Mouse (Mus musculus): ENCODE measurements around the gene Ppip5k1. TPM values are rescaled to one million over a fixed set of nuclear protein-coding genes. Genes with fewer than 3 reads are reported as not detected.

Gene Ppip5k1
- polyA plus RNA-seq, 1 experiment from 2014 or later, result 6.9 TPM

DNA sequence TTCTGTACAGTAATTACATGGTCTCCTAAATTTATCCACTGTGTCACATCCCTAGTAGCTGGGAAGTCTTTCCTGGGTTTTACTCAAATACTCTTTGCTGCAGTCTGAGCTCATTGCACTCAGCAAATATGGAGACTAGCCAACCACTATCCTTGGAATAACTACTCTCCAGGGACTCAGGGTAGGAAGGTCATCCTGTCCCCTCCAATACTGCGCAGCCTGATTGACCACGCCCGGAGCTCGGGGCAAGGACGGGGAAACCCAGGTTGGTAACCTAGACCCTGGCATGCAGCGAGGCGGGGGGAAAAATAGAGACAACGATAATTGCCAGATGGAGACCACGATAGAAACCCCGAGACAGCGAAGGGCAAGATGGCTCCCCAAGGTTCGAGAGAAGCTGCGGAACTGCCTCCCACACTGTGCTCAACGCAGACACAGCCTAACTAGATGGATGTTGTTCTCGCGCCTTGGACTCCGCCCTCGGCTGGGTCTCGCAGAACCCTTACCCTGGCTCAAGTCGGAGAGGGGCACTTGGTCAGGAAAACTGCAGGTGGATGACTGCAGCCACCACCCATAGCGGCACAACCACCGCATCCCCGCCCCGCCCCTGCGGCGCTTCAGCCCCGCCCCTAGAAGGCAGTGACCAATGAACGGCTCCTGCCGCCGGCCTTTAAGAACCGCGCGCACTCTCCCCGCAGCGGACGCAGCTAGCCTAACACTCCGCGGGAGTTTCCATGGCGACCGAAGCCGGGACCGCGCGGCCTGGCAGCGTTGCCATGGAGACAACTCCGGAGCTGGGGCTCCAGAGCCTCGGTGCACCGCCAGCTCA is 66.1 kb downstream of the Ppip5k1 start, which contains the start of gene Map1a:
TSS of gene Map1a (plus strand) at position 700 of the 829 bp plus-strand sequence.
- H3K27ac ChIP-seq (replicated peaks; ENCODE audit: low read depth, low read length), result no peak within 1 kb of the TSS
- H3K4me2 ChIP-seq (ENCODE audit: low read depth, low read length), result peak within 1 kb of the TSS; percentile 58
- peak; percentile 98 for DNase-seq (ENCODE audit: low spot score)
- WGBS, result 1% methylated on average over 48 of the region's 48 CpGs
- H3K9me3 ChIP-seq (replicated peaks; ENCODE audit: control insufficient read depth, low read length), result no peaks in the 10 kb centered on the region
- H3K9ac ChIP-seq (replicated peaks; ENCODE audit: low read length), result peak within 1 kb of the TSS; percentile 3; the same call in 1 of the 2 replicates
- no peaks in the 10 kb centered on the region for H3K27me3 ChIP-seq (ENCODE audit: control insufficient read depth, insufficient read depth, low read length)
- no peaks in the 10 kb centered on the region for H3K4me1 ChIP-seq (ENCODE audit: control insufficient read depth, insufficient read depth, low read length)
- ATAC-seq (replicated peaks; ENCODE audit: insufficient number of reproducible peaks, low FRiP score, low TSS enrichment, low read depth), result peak; percentile 97
- H3K4me3 ChIP-seq (ENCODE audit: low read depth, low read length), result peak within 1 kb of the TSS; percentile 48
- H3K36me3 ChIP-seq (replicated peaks; ENCODE audit: control insufficient read depth, insufficient read depth, low read depth, low read length), result no peaks in the 10 kb centered on the region

DNA sequence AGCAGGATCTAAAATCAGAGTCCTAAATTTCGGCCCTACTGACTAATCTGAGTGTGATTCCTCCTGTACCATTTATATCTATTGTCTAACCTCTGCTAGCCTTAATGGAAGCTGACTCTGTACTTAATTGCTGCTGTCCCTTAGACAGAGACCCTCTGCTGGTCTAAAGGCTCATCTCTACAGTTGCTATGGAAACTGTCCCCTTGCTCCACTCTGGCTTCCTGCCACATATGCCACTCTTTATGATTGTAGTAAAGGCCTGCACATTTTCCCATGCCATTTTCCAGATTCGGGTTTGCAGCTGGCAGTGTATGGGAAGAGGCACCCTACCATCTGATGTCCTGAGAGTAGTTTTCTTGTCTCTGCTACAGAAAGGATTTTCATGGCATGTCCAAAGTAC is 67.3 kb downstream of the Ppip5k1 start:
- Histone ChIP-seq H3K4me1 (ENCODE audit: control insufficient read depth, insufficient read depth, low read length) (no peaks in the 10 kb centered on the region), H3K27ac (replicated peaks; ENCODE audit: low read depth, low read length) (no peak overlapping the region), H3K27me3 (ENCODE audit: control insufficient read depth, insufficient read depth, low read length) (no peaks in the 10 kb centered on the region), H3K36me3 (replicated peaks; ENCODE audit: control insufficient read depth, insufficient read depth, low read depth, low read length) (no peaks in the 10 kb centered on the region), H3K4me3 (ENCODE audit: low read depth, low read length) (no peak overlapping the region), H3K4me2 (ENCODE audit: low read depth, low read length) (no peak overlapping the region), H3K9me3 (replicated peaks; ENCODE audit: control insufficient read depth, low read length) (no peaks in the 10 kb centered on the region), H3K9ac (replicated peaks; ENCODE audit: low read length) (no peak overlapping the region)
- no peak for DNase-seq (ENCODE audit: low spot score)
- ATAC-seq (replicated peaks; ENCODE audit: insufficient number of reproducible peaks, low FRiP score, low TSS enrichment, low read depth), result no peak
- 67% methylated on average over 2 of the region's 2 CpGs for WGBS

DNA sequence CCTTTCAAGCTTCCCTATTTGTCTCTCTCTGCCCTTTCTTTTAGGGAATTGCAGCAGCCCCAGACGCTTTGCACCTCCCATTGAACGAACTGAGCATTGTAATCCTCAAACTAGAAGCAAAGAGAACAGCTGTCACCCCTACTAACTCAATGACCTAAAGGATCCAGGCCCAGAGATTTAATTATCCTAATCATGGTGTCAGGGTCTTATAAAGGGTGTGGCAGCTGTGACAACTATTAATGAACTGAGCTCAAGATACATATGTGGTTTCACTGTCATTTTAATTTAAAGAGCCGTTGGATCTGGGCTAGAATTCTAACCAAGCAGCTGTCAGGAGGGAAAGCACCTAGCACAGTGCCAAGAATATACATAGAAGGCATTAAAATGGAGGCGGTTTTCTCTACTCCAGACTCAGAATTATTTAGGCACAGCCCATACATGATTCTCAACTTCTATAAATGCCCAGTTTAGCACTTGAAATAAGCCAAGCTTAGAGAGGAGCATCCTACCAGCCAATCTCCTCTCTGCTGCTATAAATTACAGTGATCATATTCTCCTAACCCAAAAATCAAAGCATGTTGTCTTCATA is 83.2 kb downstream of the Ppip5k1 start:
- Histone ChIP-seq H3K27me3 (ENCODE audit: control insufficient read depth, insufficient read depth, low read length) (no peaks in the 10 kb centered on the region), H3K4me3 (ENCODE audit: low read depth, low read length) (no peak overlapping the region; the same call in 1 of the 2 replicates), H3K36me3 (replicated peaks; ENCODE audit: control insufficient read depth, insufficient read depth, low read depth, low read length) (peaks cover 6% of the 10 kb centered on the region; the same call in 1 of the 2 replicates), H3K27ac (replicated peaks; ENCODE audit: low read depth, low read length) (no peak overlapping the region), H3K9ac (replicated peaks; ENCODE audit: low read length) (no peak overlapping the region), H3K4me2 (ENCODE audit: low read depth, low read length) (peak overlapping the region; percentile 52), H3K4me1 (ENCODE audit: control insufficient read depth, insufficient read depth, low read length) (no peaks in the 10 kb centered on the region), H3K9me3 (replicated peaks; ENCODE audit: control insufficient read depth, low read length) (no peaks in the 10 kb centered on the region)
- ATAC-seq (replicated peaks; ENCODE audit: insufficient number of reproducible peaks, low FRiP score, low TSS enrichment, low read depth), result no peak
- 27% methylated on average over 4 of the region's 4 CpGs for WGBS
- no peak for DNase-seq (ENCODE audit: low spot score)

DNA sequence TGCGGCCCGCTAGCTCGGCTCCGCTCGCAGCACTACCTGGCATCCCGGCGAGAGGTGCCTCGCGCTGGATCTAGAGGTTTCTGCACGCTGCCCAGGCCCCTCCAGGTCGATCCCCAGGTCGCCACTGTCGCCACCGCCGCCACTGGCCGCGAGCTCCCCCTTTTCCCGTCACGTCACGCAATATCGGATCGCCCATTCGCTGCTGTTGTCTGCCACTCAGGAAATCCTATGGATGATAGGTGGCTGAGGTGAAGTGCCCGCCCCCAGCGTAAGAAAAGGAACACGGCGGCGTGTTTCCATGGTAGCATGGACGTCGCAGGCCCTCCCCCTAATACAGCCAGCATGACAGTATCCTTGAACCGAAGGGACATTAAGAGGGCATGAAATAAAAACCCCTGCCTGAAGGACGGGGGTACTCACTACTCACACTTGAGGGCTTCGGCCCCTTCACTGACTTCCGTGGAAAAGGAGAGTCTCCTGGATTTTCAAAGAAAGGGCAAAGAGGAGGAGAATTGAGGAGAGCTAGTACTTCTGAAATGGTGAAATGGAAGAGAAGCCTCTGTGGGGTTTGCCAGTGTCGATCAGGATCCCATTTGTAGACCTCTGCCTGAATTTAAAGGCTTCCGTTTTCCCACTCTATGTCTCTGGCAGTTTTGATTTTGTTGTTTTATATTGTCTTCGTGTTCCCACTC is 83.8 kb downstream of the Ppip5k1 start, which contains the start of gene Trp53bp1:
TSS of gene Trp53bp1 (minus strand) at position 172 of the 692 bp plus-strand sequence.
- Histone ChIP-seq H3K4me2 (ENCODE audit: low read depth, low read length) (peak within 1 kb of the TSS; percentile 52), H3K27ac (replicated peaks; ENCODE audit: low read depth, low read length) (peak within 1 kb of the TSS; percentile 91), H3K9ac (replicated peaks; ENCODE audit: low read length) (peak within 1 kb of the TSS; percentile 92), H3K9me3 (replicated peaks; ENCODE audit: control insufficient read depth, low read length) (no peaks in the 10 kb centered on the region), H3K4me3 (ENCODE audit: low read depth, low read length) (peak within 1 kb of the TSS; percentile 95), H3K36me3 (replicated peaks; ENCODE audit: control insufficient read depth, insufficient read depth, low read depth, low read length) (peaks cover 6% of the 10 kb centered on the region; the same call in 1 of the 2 replicates), H3K4me1 (ENCODE audit: control insufficient read depth, insufficient read depth, low read length) (no peaks in the 10 kb centered on the region), H3K27me3 (ENCODE audit: control insufficient read depth, insufficient read depth, low read length) (no peaks in the 10 kb centered on the region)
- ATAC-seq (replicated peaks; ENCODE audit: insufficient number of reproducible peaks, low FRiP score, low TSS enrichment, low read depth) (peak; percentile 98), DNase-seq (ENCODE audit: low spot score) (peak; percentile 96)
- WGBS, result under 1% methylated on average over 37 of the region's 37 CpGs

DNA sequence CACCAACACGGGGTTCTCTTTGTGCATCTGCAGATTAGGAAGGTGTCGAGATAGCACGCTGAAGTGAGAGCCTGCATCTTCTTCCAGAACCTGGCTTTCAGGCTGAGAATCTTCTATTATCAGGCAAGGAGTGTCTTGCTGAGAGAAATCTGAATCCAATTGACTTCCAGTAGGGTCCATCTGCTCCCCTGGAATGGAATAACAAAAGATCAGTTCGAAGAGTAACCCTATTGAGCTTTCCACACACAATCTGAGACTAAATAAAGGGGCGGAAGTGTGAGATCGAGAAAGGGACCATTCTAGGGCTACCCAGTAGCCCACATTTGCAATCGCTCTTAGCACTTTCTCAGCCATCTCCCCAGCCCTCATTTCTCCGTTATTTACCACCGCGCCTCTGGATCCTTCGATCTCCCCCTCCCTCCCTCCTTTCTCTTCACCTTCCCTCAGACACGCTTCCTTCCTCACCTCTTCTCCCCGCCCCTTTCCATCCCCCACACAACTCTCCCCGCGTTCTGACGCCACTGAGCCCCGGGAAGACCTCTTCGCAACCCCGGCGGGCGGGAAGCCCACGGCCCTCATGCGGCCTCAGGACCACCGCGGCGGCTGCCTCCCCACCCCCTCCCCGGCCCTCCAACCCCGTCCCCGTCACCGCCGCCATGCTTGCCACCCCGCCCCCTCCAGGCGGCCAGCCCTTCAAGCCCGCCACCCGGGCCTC is 84.5 kb downstream of the Ppip5k1 start:
- H3K36me3 ChIP-seq (replicated peaks; ENCODE audit: control insufficient read depth, insufficient read depth, low read depth, low read length), result peaks cover 6% of the 10 kb centered on the region; the same call in 1 of the 2 replicates
- DNase-seq (ENCODE audit: low spot score) (peak; percentile 67), ATAC-seq (replicated peaks; ENCODE audit: insufficient number of reproducible peaks, low FRiP score, low TSS enrichment, low read depth) (peak; percentile 86)
- under 1% methylated on average over 35 of the region's 35 CpGs for WGBS
- peak overlapping the region; percentile 49 for H3K4me2 ChIP-seq (ENCODE audit: low read depth, low read length)
- peak overlapping the region; percentile 95 for H3K4me3 ChIP-seq (ENCODE audit: low read depth, low read length)
- peak overlapping the region; percentile 91 for H3K27ac ChIP-seq (replicated peaks; ENCODE audit: low read depth, low read length)
- no peaks in the 10 kb centered on the region for H3K4me1 ChIP-seq (ENCODE audit: control insufficient read depth, insufficient read depth, low read length)
- H3K9ac ChIP-seq (replicated peaks; ENCODE audit: low read length), result peak overlapping the region; percentile 92
- H3K27me3 ChIP-seq (ENCODE audit: control insufficient read depth, insufficient read depth, low read length), result no peaks in the 10 kb centered on the region
- H3K9me3 ChIP-seq (replicated peaks; ENCODE audit: control insufficient read depth, low read length), result no peaks in the 10 kb centered on the region

DNA sequence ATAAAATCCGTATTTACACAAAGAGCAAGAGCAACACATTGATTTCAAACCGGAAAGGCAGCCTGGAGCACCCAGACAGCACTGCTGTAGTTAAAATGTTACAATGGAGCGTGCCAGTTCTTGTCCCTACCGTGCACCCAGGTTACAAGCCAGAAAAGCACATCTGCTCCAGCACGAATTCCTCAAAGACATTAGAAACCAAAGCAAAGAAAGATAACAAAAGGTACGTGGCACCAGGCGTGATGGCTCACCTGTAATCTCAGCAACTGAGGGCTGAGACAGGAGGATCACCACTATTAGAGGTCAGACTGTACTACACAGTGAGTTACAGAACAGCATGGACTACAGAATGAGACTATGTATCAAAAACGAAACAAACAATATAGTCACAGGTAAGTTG is 86.8 kb downstream of the Ppip5k1 start:
- 84% methylated on average over 8 of the region's 8 CpGs for WGBS
- no peak overlapping the region for H3K9ac ChIP-seq (replicated peaks; ENCODE audit: low read length)
- peaks cover 6% of the 10 kb centered on the region; the same call in 1 of the 2 replicates for H3K36me3 ChIP-seq (replicated peaks; ENCODE audit: control insufficient read depth, insufficient read depth, low read depth, low read length)
- H3K27ac ChIP-seq (replicated peaks; ENCODE audit: low read depth, low read length), result no peak overlapping the region
- no peaks in the 10 kb centered on the region for H3K9me3 ChIP-seq (replicated peaks; ENCODE audit: control insufficient read depth, low read length)
- no peak overlapping the region for H3K4me3 ChIP-seq (ENCODE audit: low read depth, low read length)
- H3K4me2 ChIP-seq (ENCODE audit: low read depth, low read length), result no peak overlapping the region
- no peaks in the 10 kb centered on the region for H3K27me3 ChIP-seq (ENCODE audit: control insufficient read depth, insufficient read depth, low read length)
- ATAC-seq (replicated peaks; ENCODE audit: insufficient number of reproducible peaks, low FRiP score, low TSS enrichment, low read depth) (no peak), DNase-seq (ENCODE audit: low spot score) (no peak)
- H3K4me1 ChIP-seq (ENCODE audit: control insufficient read depth, insufficient read depth, low read length), result no peaks in the 10 kb centered on the region

All from embryonic facial prominence, embryonic 11.5 days (tissue).